Mouse (Mus musculus) E14TG2a.4 (cell line): ENCODE measurements around the gene Syn2.

Experiments
- CTCF ChIP-seq: conservative IDR thresholded peaks from 2 replicates; pipeline ENCODE4 v1.5.1; 2014; ENCODE audit warnings: low read length
- NANOG ChIP-seq: IDR thresholded peaks from 2 replicates; pipeline ENCODE4 v1.6.1; 2014; ENCODE audit warnings: borderline replicate concordance, low read length, mixed read lengths

- TF ChIP-seq CTCF (no peak), NANOG (no peak)
Observed at GRCm38 (mm10) chr6:115169518-115169917, 34.8 kb downstream of the Syn2 start.
